Comparison of ENCODE assay signal across 1 mouse cellular context in genomic region chr10:111107852-111108251, GRCm38 (mm10).
A peak's percentile ranks its signal among the peaks of the same experiment; 100 is the strongest.
TF ChIP-seq lines count a peak whose summit lies in the region.

No protein-coding gene starts in this region.

TF ChIP-seq in MEL, 35 proteins besides CTCF, POLR2A, EP300 and RAD21 (continued from another document):
- TF ChIP-seq CHD2 (IDR thresholded peaks at IDR 0.05; ENCODE audit: low read length) (no peak), KAT2A (conservative IDR thresholded peaks at IDR 0.05; ENCODE audit: low read depth, low read length) (no peak), GATA1 (IDR thresholded peaks at IDR 0.05; ENCODE audit: low read depth, low read length) (no peak), MYC (IDR thresholded peaks at IDR 0.05; ENCODE audit: low read depth, low read length) (0 out of 2 replicates have a peak, but pooled peaks have one; percentile 33), HCFC1 (IDR thresholded peaks at IDR 0.05; ENCODE audit: low read depth, low read length) (no peak)
